Mouse (Mus musculus): Measurements from ENCODE around the gene Atp23. TPM values are rescaled to one million over a fixed set of nuclear protein-coding genes. Genes with fewer than 3 reads are reported as not detected.

Atp23 gene
- polyA plus RNA-seq, 1 experiment from 2014 or later, result 22.6 TPM

GRCm38 (mm10) chr10:126919067-126919466 lies 17.9 kb upstream of the Atp23 start:
- Histone ChIP-seq H3K9ac (ENCODE audit: low read depth, low read length) (no peak overlapping the region), H3K4me2 (ENCODE audit: low read length) (no peak overlapping the region), H3K36me3 (ENCODE audit: insufficient read depth, low read length) (no peaks in the 10 kb centered on the region), H3K27ac (no peak overlapping the region), H3K4me3 (replicated peaks; ENCODE audit: low read depth, low read length) (no peak overlapping the region), H3K9me3 (replicated peaks; ENCODE audit: low read length) (no peaks in the 10 kb centered on the region), H3K4me1 (replicated peaks; ENCODE audit: insufficient read depth, low read length) (no peaks in the 10 kb centered on the region), H3K27me3 (ENCODE audit: insufficient read depth, low read length) (no peaks in the 10 kb centered on the region)
- peak; percentile 100 for TF ChIP-seq CTCF (IDR thresholded peaks at IDR 0.05; ENCODE audit: low read depth)
- ATAC-seq (replicated peaks; ENCODE audit: low FRiP score, low read depth) (peak; percentile 67), DNase-seq (ENCODE audit: low spot score) (peak; percentile 96)
- WGBS, result under 1% methylated on average over 9 of the region's 9 CpGs

DNA sequence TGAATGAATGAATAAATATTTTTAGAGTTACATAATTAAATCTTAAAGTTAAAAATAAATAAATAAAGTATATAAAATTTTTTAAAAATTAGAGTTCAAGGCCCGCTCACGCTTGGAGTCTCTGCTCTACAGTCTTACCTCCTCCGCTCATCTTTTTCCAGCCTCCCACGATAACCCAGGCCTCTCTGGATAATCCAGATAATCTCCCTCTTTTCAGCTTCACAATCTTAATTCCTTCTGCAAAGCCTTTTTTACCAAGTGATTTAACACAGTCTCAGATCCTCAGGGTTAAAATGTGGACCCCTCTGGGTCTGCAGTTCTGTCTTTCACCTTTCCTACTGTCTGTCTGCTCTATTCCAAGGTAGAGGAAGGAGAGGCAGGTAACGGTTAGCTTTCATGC lies 13.1 kb upstream of the Atp23 start:
- no peak overlapping the region for H3K4me2 ChIP-seq (ENCODE audit: low read length)
- H3K27me3 ChIP-seq (ENCODE audit: insufficient read depth, low read length), result no peaks in the 10 kb centered on the region
- DNase-seq (ENCODE audit: low spot score) (no peak), ATAC-seq (replicated peaks; ENCODE audit: low FRiP score, low read depth) (no peak)
- H3K27ac ChIP-seq, result no peak overlapping the region
- no peaks in the 10 kb centered on the region for H3K4me1 ChIP-seq (replicated peaks; ENCODE audit: insufficient read depth, low read length)
- H3K9ac ChIP-seq (ENCODE audit: low read depth, low read length), result no peak overlapping the region
- H3K36me3 ChIP-seq (ENCODE audit: insufficient read depth, low read length), result no peaks in the 10 kb centered on the region
- no peak for TF ChIP-seq CTCF (IDR thresholded peaks at IDR 0.05; ENCODE audit: low read depth)
- H3K4me3 ChIP-seq (replicated peaks; ENCODE audit: low read depth, low read length), result no peak overlapping the region
- no peaks in the 10 kb centered on the region for H3K9me3 ChIP-seq (replicated peaks; ENCODE audit: low read length)
- 94% methylated on average over 5 of the region's 5 CpGs for WGBS

GRCm38 (mm10) chr10:126911479-126911878 lies 10.3 kb upstream of the Atp23 start:
- no peak for TF ChIP-seq CTCF (IDR thresholded peaks at IDR 0.05; ENCODE audit: low read depth)
- Histone ChIP-seq H3K9me3 (replicated peaks; ENCODE audit: low read length) (no peaks in the 10 kb centered on the region), H3K9ac (ENCODE audit: low read depth, low read length) (no peak overlapping the region), H3K36me3 (ENCODE audit: insufficient read depth, low read length) (no peaks in the 10 kb centered on the region), H3K4me2 (ENCODE audit: low read length) (no peak overlapping the region), H3K4me3 (replicated peaks; ENCODE audit: low read depth, low read length) (no peak overlapping the region), H3K27ac (no peak overlapping the region), H3K4me1 (replicated peaks; ENCODE audit: insufficient read depth, low read length) (no peaks in the 10 kb centered on the region), H3K27me3 (ENCODE audit: insufficient read depth, low read length) (no peaks in the 10 kb centered on the region)
- WGBS, result 80% methylated on average over 1 of the region's 1 CpGs
- DNase-seq (ENCODE audit: low spot score) (no peak), ATAC-seq (replicated peaks; ENCODE audit: low FRiP score, low read depth) (no peak)

DNA sequence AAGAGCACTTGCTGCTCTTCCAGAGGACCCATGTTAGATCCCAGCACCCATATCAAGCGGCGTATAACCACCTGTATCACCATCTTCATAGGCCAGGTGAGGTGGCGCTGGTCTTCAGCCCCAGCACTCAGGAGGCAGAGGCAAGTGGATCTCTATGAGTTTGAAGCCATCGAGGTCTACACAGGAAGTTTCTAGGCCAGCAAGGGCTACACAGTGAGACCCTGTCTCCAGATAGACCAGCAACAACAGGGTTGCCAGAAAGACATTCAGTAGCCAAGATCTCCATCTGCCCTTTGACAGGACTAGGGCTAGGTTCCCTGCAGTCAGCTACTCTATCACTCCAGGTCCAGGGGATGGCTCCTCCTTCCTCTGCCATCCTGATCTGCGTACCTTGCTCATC lies 5.7 kb upstream of the Atp23 start:
- TF ChIP-seq CTCF (IDR thresholded peaks at IDR 0.05; ENCODE audit: low read depth), result no peak
- Histone ChIP-seq H3K36me3 (ENCODE audit: insufficient read depth, low read length) (no peaks in the 10 kb centered on the region), H3K27ac (no peak overlapping the region), H3K4me1 (replicated peaks; ENCODE audit: insufficient read depth, low read length) (no peaks in the 10 kb centered on the region), H3K9ac (ENCODE audit: low read depth, low read length) (no peak overlapping the region), H3K9me3 (replicated peaks; ENCODE audit: low read length) (no peaks in the 10 kb centered on the region), H3K4me2 (ENCODE audit: low read length) (no peak overlapping the region), H3K4me3 (replicated peaks; ENCODE audit: low read depth, low read length) (no peak overlapping the region), H3K27me3 (ENCODE audit: insufficient read depth, low read length) (no peaks in the 10 kb centered on the region)
- no peak for DNase-seq (ENCODE audit: low spot score)
- 95% methylated on average over 5 of the region's 5 CpGs for WGBS
- ATAC-seq (replicated peaks; ENCODE audit: low FRiP score, low read depth), result no peak

- Histone ChIP-seq H3K27ac (peak overlapping the region; percentile 91), H3K4me2 (ENCODE audit: low read length) (peak overlapping the region; percentile 64), H3K36me3 (ENCODE audit: insufficient read depth, low read length) (no peaks in the 10 kb centered on the region), H3K4me1 (replicated peaks; ENCODE audit: insufficient read depth, low read length) (no peaks in the 10 kb centered on the region), H3K9ac (ENCODE audit: low read depth, low read length) (peak overlapping the region; percentile 56; the same call in 1 of the 2 replicates), H3K4me3 (replicated peaks; ENCODE audit: low read depth, low read length) (peak overlapping the region; percentile 39), H3K9me3 (replicated peaks; ENCODE audit: low read length) (no peaks in the 10 kb centered on the region), H3K27me3 (ENCODE audit: insufficient read depth, low read length) (no peaks in the 10 kb centered on the region)
- peak; percentile 78 for ATAC-seq (replicated peaks; ENCODE audit: low FRiP score, low read depth)
- WGBS, result under 1% methylated on average over 30 of the region's 30 CpGs
- peak; percentile 98 for DNase-seq (ENCODE audit: low spot score)
- TF ChIP-seq CTCF (IDR thresholded peaks at IDR 0.05; ENCODE audit: low read depth), result peak; percentile 9; the same call in 1 of the 2 replicates
Observed at GRCm38 (mm10) chr10:126905650-126906075, 4.5 kb upstream of the Atp23 start.

DNA sequence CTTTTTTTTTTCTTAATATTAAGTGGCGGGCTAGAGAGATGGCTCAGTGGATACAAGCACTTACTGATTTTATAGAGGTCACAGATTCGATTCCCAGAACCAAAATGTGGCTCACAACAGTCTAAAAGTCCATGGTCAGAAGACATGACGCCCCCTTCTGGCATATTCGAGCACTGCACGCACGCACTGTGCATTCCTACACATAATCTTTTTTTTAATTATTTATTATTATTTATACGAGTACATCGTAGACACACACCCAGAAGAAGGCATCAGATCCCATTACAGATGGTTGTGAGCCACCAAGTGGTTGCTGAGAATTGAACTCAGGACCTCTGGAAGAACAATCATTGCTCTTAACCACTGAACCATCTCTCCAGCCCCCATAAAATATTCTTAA lies 3.9 kb upstream of the Atp23 start:
- no peaks in the 10 kb centered on the region for H3K36me3 ChIP-seq (ENCODE audit: insufficient read depth, low read length)
- no peak overlapping the region for H3K9ac ChIP-seq (ENCODE audit: low read depth, low read length)
- no peak for DNase-seq (ENCODE audit: low spot score)
- no peaks in the 10 kb centered on the region for H3K27me3 ChIP-seq (ENCODE audit: insufficient read depth, low read length)
- TF ChIP-seq CTCF (IDR thresholded peaks at IDR 0.05; ENCODE audit: low read depth), result peak; percentile 51
- H3K4me2 ChIP-seq (ENCODE audit: low read length), result peak overlapping the region; percentile 64
- no peak for ATAC-seq (replicated peaks; ENCODE audit: low FRiP score, low read depth)
- 76% methylated on average over 8 of the region's 8 CpGs for WGBS
- peak overlapping the region; percentile 91 for H3K27ac ChIP-seq
- no peaks in the 10 kb centered on the region for H3K9me3 ChIP-seq (replicated peaks; ENCODE audit: low read length)
- no peaks in the 10 kb centered on the region for H3K4me1 ChIP-seq (replicated peaks; ENCODE audit: insufficient read depth, low read length)
- no peak overlapping the region for H3K4me3 ChIP-seq (replicated peaks; ENCODE audit: low read depth, low read length)

DNA sequence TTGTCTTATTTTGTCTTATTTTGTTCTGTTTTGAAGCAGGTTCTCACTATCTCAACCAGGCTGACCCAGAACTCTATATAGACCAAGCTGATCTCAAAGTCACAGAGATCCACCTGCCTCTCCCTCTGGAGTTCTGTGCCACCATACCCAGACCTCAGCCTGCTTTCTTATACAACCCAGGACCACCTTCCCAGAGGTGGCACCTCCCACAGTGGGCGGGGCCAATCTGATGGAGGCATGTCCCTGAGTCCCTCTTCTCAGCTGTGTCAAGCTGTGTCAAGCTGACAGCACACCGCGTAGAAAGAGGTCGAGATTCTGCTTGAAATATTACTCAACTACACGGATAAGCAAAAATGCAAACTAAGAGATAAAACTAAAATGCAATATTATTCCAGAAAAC lies 3.1 kb upstream of the Atp23 start:
- ATAC-seq (replicated peaks; ENCODE audit: low FRiP score, low read depth) (no peak), DNase-seq (ENCODE audit: low spot score) (no peak)
- Histone ChIP-seq H3K4me2 (ENCODE audit: low read length) (no peak overlapping the region), H3K4me1 (replicated peaks; ENCODE audit: insufficient read depth, low read length) (no peaks in the 10 kb centered on the region), H3K36me3 (ENCODE audit: insufficient read depth, low read length) (no peaks in the 10 kb centered on the region), H3K9ac (ENCODE audit: low read depth, low read length) (no peak overlapping the region), H3K27ac (no peak overlapping the region), H3K27me3 (ENCODE audit: insufficient read depth, low read length) (no peaks in the 10 kb centered on the region), H3K9me3 (replicated peaks; ENCODE audit: low read length) (no peaks in the 10 kb centered on the region), H3K4me3 (replicated peaks; ENCODE audit: low read depth, low read length) (no peak overlapping the region)
- no peak for TF ChIP-seq CTCF (IDR thresholded peaks at IDR 0.05; ENCODE audit: low read depth)
- WGBS, result 32% methylated on average over 5 of the region's 5 CpGs

Data from kidney, postnatal 0 days (tissue).